Mouse (Mus musculus): ENCODE results near the gene Ccm2l.

Ccm2l gene

GRCm38 (mm10) chr2:153107046-153107766 lies 41.5 kb downstream of the Ccm2l start:
- peak; percentile 57 for DNase-seq

GRCm38 (mm10) chr2:153107802-153108201 lies 42.0 kb downstream of the Ccm2l start:
- DNase-seq: no peak

- DNase-seq: peak; percentile 71
Observed at GRCm38 (mm10) chr2:153108313-153109264, 42.8 kb downstream of the Ccm2l start, which contains the start of gene Hck. Gene Hck, plus strand, starts transcription at chr2:153108468.

GRCm38 (mm10) chr2:153109596-153109995 lies 43.8 kb downstream of the Ccm2l start:
- no peak for DNase-seq

GRCm38 (mm10) chr2:153111298-153111697 lies 45.5 kb downstream of the Ccm2l start:
- no peak for DNase-seq

- DNase-seq: no peak
Observed at GRCm38 (mm10) chr2:153115679-153116081, 49.9 kb downstream of the Ccm2l start.

- no peak for DNase-seq
Observed at GRCm38 (mm10) chr2:153117051-153117486, 51.3 kb downstream of the Ccm2l start.

DNA sequence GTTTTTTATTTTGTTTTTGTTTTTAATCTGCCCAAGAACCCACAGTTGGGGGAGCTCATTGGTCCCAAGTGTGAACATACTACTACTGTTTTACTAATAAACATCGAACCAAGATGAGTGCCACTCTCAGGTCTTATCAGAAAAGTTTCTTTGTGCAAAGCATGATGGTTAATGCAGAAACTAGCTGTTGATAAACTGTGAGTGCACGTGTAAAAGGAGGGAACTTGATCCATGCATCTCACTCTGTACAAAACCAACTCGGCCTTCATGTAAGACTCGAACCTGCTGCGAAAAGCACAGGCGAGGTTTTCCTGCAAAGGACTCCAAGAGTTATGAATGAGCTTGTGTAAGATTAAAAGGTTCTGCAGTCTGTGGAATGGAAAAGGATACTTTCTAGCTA lies 53.7 kb downstream of the Ccm2l start:
- DNase-seq: no peak

- no peak for DNase-seq
Observed at GRCm38 (mm10) chr2:153120126-153120525, 54.4 kb downstream of the Ccm2l start.

DNA sequence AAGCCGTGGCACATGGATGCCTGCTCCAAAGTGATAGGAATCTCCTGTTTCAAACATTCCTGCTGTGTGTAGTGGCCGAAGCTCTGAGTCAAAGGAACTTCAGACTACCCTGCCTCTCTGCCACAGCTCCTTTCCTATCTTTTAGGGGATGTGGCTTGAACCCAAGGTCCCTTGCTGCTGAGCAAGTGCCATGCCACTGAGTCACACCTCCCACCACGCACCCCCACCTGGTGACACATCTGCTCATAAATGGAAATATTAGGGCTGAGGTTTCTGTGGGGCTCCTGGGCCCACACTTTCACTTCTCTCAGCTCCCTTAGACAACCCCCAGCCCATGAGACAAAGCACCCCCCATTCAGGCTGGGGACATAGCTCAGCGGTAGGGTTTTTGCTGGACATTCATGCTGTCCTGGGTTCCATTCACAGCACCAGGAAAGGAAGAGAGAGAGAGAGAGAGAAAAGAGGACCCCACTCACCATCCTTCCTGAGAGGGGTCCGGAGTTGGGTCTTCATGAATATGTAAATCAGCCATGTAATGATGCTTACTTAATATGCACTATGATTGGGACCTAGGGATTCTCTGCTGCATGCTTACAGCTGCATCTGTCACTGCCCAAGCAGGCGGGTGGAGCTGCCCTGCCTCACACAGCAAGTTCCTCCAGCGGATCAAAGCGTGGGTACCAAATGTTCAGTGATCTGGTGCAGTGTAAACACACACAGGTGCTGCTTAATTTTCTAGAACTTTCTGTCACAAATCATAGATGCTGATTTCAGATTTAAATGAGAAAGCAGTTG lies 56.3 kb downstream of the Ccm2l start:
- DNase-seq: no peak

GRCm38 (mm10) chr2:153122701-153123100 lies 56.9 kb downstream of the Ccm2l start:
- DNase-seq: no peak

DNA sequence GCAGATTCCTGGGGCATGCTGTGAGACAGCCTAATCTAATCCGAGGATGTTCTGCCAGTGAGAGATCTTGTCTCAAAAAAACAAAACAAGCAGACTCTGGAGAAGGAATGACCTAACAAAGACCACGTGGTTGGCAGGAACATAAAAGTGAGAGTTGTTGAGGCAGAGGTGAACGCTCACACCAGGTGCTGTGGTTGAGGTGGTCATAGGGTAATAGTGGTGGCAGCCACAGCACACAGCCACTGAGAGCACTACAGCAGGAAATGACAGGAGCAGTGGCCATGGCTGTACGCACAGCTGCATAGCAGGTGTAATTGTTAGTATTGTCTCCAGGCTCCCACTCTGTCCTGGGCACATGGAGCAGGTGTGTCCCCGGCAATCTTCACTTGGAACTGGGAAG lies 60.1 kb downstream of the Ccm2l start:
- DNase-seq: no peak

- peak; percentile 48 for DNase-seq
Observed at GRCm38 (mm10) chr2:153131019-153131418, 65.3 kb downstream of the Ccm2l start.

Measured in retina, postnatal 1 day (tissue).